Mouse (Mus musculus) monocyte, adult 5-6 weeks (primary cell): Measurements from ENCODE around the gene Rps2. TPM values are rescaled to one million over a fixed set of nuclear protein-coding genes. Genes with fewer than 3 reads are reported as not detected.
A peak's percentile ranks its signal among the peaks of the same experiment; 100 is the strongest.

Experiments used
- ATAC-seq: fragments of 153-309, 156-312 bp; replicated peaks from 2 replicates; pipeline ENCODE4 v1.8.0; 2017; ENCODE audit warnings: mild to moderate bottlenecking; ENCODE audit not compliant: low TSS enrichment, insufficient number of reproducible peaks, severe bottlenecking, poor library complexity, low FRiP score
- total RNA-seq: library from RNA; stranded (forward); fragments of 200-1000, 200-491, 200-594 nt; gene quantifications from 3 replicates; pipeline ENCODE4 v1.2.3, GENCODE M21; 2017

Gene Rps2
- total RNA-seq, 1 experiment from 2014 or later: 428 TPM

DNA sequence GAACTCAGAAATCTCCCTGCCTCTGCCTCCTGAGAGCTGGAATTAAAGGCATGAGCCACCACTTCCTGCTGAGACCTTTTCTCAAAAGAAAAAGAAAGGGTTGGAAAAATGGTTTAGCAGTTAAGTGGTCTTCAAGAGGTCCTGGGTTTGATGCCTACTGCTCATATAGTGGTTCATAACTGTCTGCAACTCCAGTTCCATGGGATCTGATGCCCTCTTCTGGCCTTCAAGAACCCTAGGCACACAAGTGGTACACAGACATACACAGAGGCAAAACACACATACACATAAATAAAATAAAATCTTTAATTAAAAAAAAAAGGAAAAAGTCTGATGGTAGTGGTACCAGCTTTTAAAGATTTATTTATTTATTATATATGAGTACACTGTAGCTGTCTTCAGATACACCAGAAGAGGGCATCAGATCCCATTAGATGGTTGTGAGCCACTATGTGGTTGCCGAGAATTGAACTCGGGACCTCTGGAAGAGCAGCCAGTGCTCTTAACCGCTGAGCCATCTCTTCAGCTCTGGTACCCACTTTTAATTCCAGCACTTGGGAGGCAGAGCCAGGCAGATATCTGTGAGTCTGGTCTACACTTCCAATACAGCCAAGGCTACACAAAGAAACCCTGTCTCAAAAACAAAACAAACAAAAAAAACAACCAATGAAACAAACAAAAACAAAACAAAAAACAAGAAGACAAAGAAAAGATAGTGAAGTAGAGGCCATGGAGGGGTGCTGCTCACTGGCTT, 7.9 kb downstream of the Rps2 start:
- ATAC-seq: no peak

- ATAC-seq: no peak
Observed at GRCm38 (mm10) chr17:24727618-24728017, 9.7 kb downstream of the Rps2 start, which contains the start of gene Rpl3l. Gene Rpl3l, plus strand, starts transcription at chr17:24727820.

- no peak for ATAC-seq
Observed at GRCm38 (mm10) chr17:24728184-24728583, 10.3 kb downstream of the Rps2 start.

DNA sequence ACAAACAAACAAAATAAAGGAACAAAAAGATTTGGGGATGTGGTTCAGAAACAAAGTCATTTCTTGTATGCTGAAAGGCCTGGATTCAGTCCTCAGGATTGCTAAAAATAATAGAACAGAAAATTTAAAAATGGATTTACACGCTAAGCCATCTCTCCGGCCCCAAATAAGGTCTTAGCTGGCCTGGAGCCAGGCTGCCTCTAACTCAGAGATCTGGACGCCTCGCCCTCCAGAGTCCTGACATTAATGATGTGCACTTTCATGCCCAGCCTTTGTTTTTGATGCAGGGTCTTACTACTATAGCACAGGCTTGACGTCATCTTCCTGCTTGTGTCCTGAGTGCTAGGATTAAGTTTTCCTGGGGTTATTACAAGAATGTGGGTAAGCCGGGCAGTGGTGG, 11.2 kb downstream of the Rps2 start:
- no peak for ATAC-seq

GRCm38 (mm10) chr17:24730787-24731186, 12.9 kb downstream of the Rps2 start:
- no peak for ATAC-seq

DNA sequence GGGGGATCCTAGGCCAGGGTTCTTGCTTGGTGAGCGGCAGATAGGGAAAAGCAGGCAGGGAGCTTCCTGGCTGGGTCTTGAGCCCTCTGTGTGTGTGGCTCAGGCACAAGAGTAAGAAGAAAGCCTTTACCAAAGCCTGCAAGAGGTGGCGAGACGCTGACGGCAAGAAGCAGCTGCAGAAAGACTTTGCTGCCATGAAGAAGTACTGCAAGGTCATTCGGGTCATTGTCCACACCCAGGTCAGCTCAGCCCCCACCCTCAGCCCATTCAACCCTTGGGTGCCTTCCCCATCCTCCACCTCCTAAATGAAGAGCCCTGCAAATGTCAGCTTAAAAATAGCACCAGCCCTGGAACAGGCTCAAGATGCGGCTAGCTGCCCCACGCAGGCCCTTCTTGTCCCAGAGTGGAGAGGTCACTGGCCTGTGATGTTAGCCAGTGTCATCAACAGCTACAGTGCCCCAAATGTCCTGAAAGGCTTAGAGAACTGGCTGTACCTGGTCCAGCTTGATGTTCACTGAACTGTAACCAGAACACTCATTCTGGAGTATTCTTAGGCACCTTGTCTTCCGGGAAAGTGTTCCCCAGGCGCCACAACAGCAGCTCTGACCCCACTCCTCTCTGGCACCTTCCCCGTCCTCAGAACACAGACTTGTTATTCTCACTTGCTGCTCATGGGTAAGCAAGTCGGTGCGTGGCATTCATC, 14.5 kb downstream of the Rps2 start:
- no peak for ATAC-seq

GRCm38 (mm10) chr17:24733434-24734050, 15.6 kb downstream of the Rps2 start:
- no peak for ATAC-seq

- no peak for ATAC-seq
Observed at GRCm38 (mm10) chr17:24734513-24734912, 16.6 kb downstream of the Rps2 start.

- ATAC-seq: no peak
Observed at GRCm38 (mm10) chr17:24735446-24735845, 17.5 kb downstream of the Rps2 start.

- ATAC-seq: peak; percentile 84
Observed at GRCm38 (mm10) chr17:24736330-24737051, 18.6 kb downstream of the Rps2 start, which contains the start of gene Msrb1. Gene Msrb1, plus strand, starts transcription at chr17:24736642.

GRCm38 (mm10) chr17:24737135-24737810, 19.4 kb downstream of the Rps2 start:
- ATAC-seq: peak; percentile 37

GRCm38 (mm10) chr17:24738238-24738637, 20.3 kb downstream of the Rps2 start:
- ATAC-seq: no peak

- no peak for ATAC-seq
Observed at GRCm38 (mm10) chr17:24739926-24740325, 22.0 kb downstream of the Rps2 start.

GRCm38 (mm10) chr17:24742307-24742706, 24.4 kb downstream of the Rps2 start:
- peak; percentile 32 for ATAC-seq

DNA sequence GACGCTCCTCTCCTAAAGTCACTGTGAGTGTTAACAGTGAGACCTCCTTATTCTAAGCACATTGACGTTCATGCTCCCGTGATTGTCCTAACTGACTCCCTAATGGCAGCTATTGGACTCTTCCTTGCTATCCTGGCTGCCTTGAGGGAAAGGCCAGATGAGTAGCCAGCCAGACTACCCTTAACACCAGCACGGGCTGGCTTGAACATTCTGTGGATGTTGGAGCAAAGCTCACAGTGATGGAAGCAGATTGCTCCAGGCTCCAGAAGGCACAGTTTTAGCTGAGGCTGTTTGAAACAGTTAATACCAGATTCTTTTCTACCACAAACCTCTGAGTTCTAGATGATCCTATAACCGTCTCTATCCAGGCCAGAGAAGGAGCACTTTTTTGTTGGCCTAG, 26.0 kb downstream of the Rps2 start:
- ATAC-seq: no peak

- no peak for ATAC-seq
Observed at GRCm38 (mm10) chr17:24744381-24744780, 26.5 kb downstream of the Rps2 start.

DNA sequence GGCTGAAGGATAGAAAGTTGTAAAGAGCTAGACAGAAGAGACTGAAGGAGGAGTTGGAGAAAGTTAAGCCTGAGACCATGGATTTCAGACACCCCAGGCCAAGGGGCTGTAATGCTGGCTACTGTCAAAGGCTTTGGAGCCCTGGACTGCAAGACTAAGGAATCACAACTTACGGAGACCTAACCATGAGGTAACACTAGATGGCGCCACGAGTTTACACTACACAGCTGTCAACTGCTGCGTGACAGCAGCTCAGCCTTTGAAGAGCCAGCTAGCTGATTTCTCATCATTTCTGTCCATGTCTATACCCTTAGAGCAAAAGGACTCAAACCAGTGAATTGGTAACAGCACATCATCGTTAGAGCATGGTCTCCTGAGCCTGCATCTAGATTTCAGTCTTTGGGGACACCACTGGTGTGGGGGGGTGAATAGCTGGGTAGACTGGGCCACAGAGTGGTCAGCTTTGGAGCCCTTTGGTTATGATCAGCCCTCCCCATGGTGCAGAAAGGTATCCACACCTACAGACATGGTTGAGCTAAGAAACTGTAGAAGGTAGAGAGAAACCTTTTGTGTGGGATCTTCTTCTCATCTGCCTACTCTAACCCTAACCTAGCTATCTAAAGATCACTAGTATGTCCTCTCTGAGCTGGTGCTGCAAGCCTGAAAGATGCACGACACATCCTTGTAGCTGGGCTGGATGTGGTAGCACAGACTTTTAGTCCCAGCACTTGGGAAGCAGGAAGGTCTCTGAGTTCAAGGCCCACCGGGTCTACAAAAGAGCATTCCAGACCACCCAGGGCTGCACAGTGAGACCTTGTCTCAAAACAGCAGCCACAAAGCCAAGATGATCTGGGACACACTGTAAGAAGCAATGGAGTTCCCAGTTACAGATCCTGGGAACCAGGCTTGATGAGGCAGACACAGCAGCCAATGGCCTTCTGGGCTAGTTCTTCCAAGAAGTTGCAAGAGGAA, 27.9 kb downstream of the Rps2 start:
- ATAC-seq: peak; percentile 73
